Mouse (Mus musculus): ENCODE data around the gene Tmem189.

The Tmem189 gene

GRCm38 (mm10) chr2:167701472-167701871 is 11.8 kb upstream of the Tmem189 start:
- DNase-seq (ENCODE audit: low spot score): no peak

GRCm38 (mm10) chr2:167700018-167700417 is 10.4 kb upstream of the Tmem189 start:
- no peak for DNase-seq (ENCODE audit: low spot score)

- DNase-seq (ENCODE audit: low spot score): no peak
These were observed 8.3 kb upstream of the Tmem189 start for GRCm38 (mm10) chr2:167697902-167698301.

GRCm38 (mm10) chr2:167696143-167696542 is 6.5 kb upstream of the Tmem189 start:
- no peak for DNase-seq (ENCODE audit: low spot score)

GRCm38 (mm10) chr2:167695491-167695890 is 5.9 kb upstream of the Tmem189 start:
- DNase-seq (ENCODE audit: low spot score): no peak

GRCm38 (mm10) chr2:167694963-167695362 is 5.3 kb upstream of the Tmem189 start:
- no peak for DNase-seq (ENCODE audit: low spot score)

GRCm38 (mm10) chr2:167694244-167694643 is 4.6 kb upstream of the Tmem189 start:
- no peak for DNase-seq (ENCODE audit: low spot score)

- DNase-seq (ENCODE audit: low spot score): no peak
These were observed 3.9 kb upstream of the Tmem189 start for GRCm38 (mm10) chr2:167693540-167693939.

GRCm38 (mm10) chr2:167692831-167693230 is 3.2 kb upstream of the Tmem189 start:
- DNase-seq (ENCODE audit: low spot score): no peak

- DNase-seq (ENCODE audit: low spot score): no peak
These were observed 2.4 kb upstream of the Tmem189 start for GRCm38 (mm10) chr2:167691871-167692661.

GRCm38 (mm10) chr2:167691410-167691809 is 1.8 kb upstream of the Tmem189 start:
- no peak for DNase-seq (ENCODE audit: low spot score)

- DNase-seq (ENCODE audit: low spot score): no peak
These were observed 1.3 kb upstream of the Tmem189 start for GRCm38 (mm10) chr2:167690962-167691311.

- no peak for DNase-seq (ENCODE audit: low spot score)
These were observed 768 bp upstream of the Tmem189 start for GRCm38 (mm10) chr2:167690219-167690961.

- DNase-seq (ENCODE audit: low spot score): peak; percentile 55
These were observed 847 bp downstream of the Tmem189 start, which contains the start of gene Cebpb for GRCm38 (mm10) chr2:167688498-167689451. Gene Cebpb (plus strand): TSS chr2:167688915.

GRCm38 (mm10) chr2:167688126-167688497 is 1.5 kb downstream of the Tmem189 start:
- no peak for DNase-seq (ENCODE audit: low spot score)

- no peak for DNase-seq (ENCODE audit: low spot score)
These were observed 1.9 kb downstream of the Tmem189 start for GRCm38 (mm10) chr2:167687651-167688101.

GRCm38 (mm10) chr2:167687250-167687586 is 2.4 kb downstream of the Tmem189 start:
- no peak for DNase-seq (ENCODE audit: low spot score)

GRCm38 (mm10) chr2:167686382-167687249 is 3.0 kb downstream of the Tmem189 start:
- no peak for DNase-seq (ENCODE audit: low spot score)

GRCm38 (mm10) chr2:167685865-167686264 is 3.8 kb downstream of the Tmem189 start:
- no peak for DNase-seq (ENCODE audit: low spot score)

- peak; percentile 85 for DNase-seq (ENCODE audit: low spot score)
These were observed 4.5 kb downstream of the Tmem189 start for GRCm38 (mm10) chr2:167685137-167685536.

- DNase-seq (ENCODE audit: low spot score): no peak
These were observed 5.9 kb downstream of the Tmem189 start for GRCm38 (mm10) chr2:167683721-167684120.

Measured in urinary bladder, postnatal 10 days (tissue).